Mouse (Mus musculus): Measurements from ENCODE around the gene Tasp1. TPM values are rescaled to one million over a fixed set of nuclear protein-coding genes. Genes with fewer than 3 reads are reported as not detected.

Tasp1 gene
- polyA plus RNA-seq, 1 experiment from 2014 or later, result 10.1 TPM

DNA sequence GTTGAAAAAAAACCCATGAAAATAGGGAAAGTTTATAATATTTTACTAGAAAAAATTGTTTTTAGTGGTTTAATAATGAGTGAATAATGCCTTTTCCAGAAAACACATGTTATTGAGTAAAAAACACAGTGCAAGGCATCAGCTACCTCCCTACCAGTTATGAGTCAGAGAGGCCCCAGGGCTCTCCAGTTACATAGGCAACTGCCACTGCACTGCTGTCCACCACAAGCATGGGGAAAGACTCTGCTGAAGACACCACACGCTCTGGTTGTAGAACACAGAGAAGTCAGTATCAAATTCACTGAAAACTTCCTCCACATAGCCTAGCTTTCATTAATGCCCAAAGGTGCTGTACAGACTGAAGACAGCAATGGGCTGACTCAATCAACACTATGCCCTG lies 217.0 kb downstream of the Tasp1 start:
- Histone ChIP-seq H3K4me3 (ENCODE audit: low read depth, low read length) (no peak overlapping the region), H3K36me3 (replicated peaks; ENCODE audit: insufficient read depth, low read length) (no peaks in the 10 kb centered on the region), H3K27ac (ENCODE audit: low read depth) (no peak overlapping the region), H3K4me2 (ENCODE audit: low read depth, low read length) (no peak overlapping the region), H3K4me1 (ENCODE audit: insufficient read depth) (no peaks in the 10 kb centered on the region), H3K9ac (replicated peaks) (no peak overlapping the region), H3K9me3 (ENCODE audit: low read length) (no peaks in the 10 kb centered on the region), H3K27me3 (ENCODE audit: insufficient read depth, low read length) (no peaks in the 10 kb centered on the region)
- DNase-seq (no peak), ATAC-seq (no peak)
- 88% methylated on average over 1 of the region's 1 CpGs for WGBS (ENCODE audit: insufficient replicate concordance)
- TF ChIP-seq EP300 (IDR thresholded peaks at IDR 0.05; ENCODE audit: low read depth), result no peak
- no peak for TF ChIP-seq CTCF (IDR thresholded peaks at IDR 0.05; ENCODE audit: low read depth)

- ATAC-seq (no peak), DNase-seq (no peak)
- WGBS (ENCODE audit: insufficient replicate concordance), result 56% methylated on average over 1 of the region's 1 CpGs
- no peaks in the 10 kb centered on the region for H3K27me3 ChIP-seq (ENCODE audit: insufficient read depth, low read length)
- H3K4me3 ChIP-seq (ENCODE audit: low read depth, low read length), result no peak overlapping the region
- no peak overlapping the region for H3K4me2 ChIP-seq (ENCODE audit: low read depth, low read length)
- H3K36me3 ChIP-seq (replicated peaks; ENCODE audit: insufficient read depth, low read length), result no peaks in the 10 kb centered on the region
- no peak overlapping the region for H3K9ac ChIP-seq (replicated peaks)
- no peaks in the 10 kb centered on the region for H3K9me3 ChIP-seq (ENCODE audit: low read length)
- no peak overlapping the region for H3K27ac ChIP-seq (ENCODE audit: low read depth)
- no peaks in the 10 kb centered on the region for H3K4me1 ChIP-seq (ENCODE audit: insufficient read depth)
- TF ChIP-seq EP300 (IDR thresholded peaks at IDR 0.05; ENCODE audit: low read depth), result no peak
- no peak for TF ChIP-seq CTCF (IDR thresholded peaks at IDR 0.05; ENCODE audit: low read depth)
These were observed 225.2 kb downstream of the Tasp1 start for GRCm38 (mm10) chr2:139841359-139841758.

GRCm38 (mm10) chr2:139840941-139841340 lies 225.7 kb downstream of the Tasp1 start:
- Histone ChIP-seq H3K27me3 (ENCODE audit: insufficient read depth, low read length) (no peaks in the 10 kb centered on the region), H3K4me1 (ENCODE audit: insufficient read depth) (no peaks in the 10 kb centered on the region), H3K9me3 (ENCODE audit: low read length) (no peaks in the 10 kb centered on the region), H3K9ac (replicated peaks) (no peak overlapping the region), H3K36me3 (replicated peaks; ENCODE audit: insufficient read depth, low read length) (no peaks in the 10 kb centered on the region), H3K4me2 (ENCODE audit: low read depth, low read length) (no peak overlapping the region), H3K27ac (ENCODE audit: low read depth) (no peak overlapping the region), H3K4me3 (ENCODE audit: low read depth, low read length) (no peak overlapping the region)
- DNase-seq (no peak), ATAC-seq (no peak)
- 71% methylated on average over 5 of the region's 5 CpGs for WGBS (ENCODE audit: insufficient replicate concordance)
- TF ChIP-seq CTCF (IDR thresholded peaks at IDR 0.05; ENCODE audit: low read depth) (no peak), EP300 (IDR thresholded peaks at IDR 0.05; ENCODE audit: low read depth) (no peak)

- TF ChIP-seq CTCF (IDR thresholded peaks at IDR 0.05; ENCODE audit: low read depth) (no peak), EP300 (IDR thresholded peaks at IDR 0.05; ENCODE audit: low read depth) (no peak)
- Histone ChIP-seq H3K4me2 (ENCODE audit: low read depth, low read length) (no peak overlapping the region), H3K27me3 (ENCODE audit: insufficient read depth, low read length) (no peaks in the 10 kb centered on the region), H3K4me1 (ENCODE audit: insufficient read depth) (no peaks in the 10 kb centered on the region), H3K27ac (ENCODE audit: low read depth) (no peak overlapping the region), H3K4me3 (ENCODE audit: low read depth, low read length) (no peak overlapping the region), H3K9me3 (ENCODE audit: low read length) (no peaks in the 10 kb centered on the region), H3K36me3 (replicated peaks; ENCODE audit: insufficient read depth, low read length) (no peaks in the 10 kb centered on the region), H3K9ac (replicated peaks) (no peak overlapping the region)
- WGBS (ENCODE audit: insufficient replicate concordance), result 66% methylated on average over 8 of the region's 8 CpGs
- no peak for DNase-seq
- no peak for ATAC-seq
These were observed 244.8 kb downstream of the Tasp1 start for GRCm38 (mm10) chr2:139821589-139822378.

DNA sequence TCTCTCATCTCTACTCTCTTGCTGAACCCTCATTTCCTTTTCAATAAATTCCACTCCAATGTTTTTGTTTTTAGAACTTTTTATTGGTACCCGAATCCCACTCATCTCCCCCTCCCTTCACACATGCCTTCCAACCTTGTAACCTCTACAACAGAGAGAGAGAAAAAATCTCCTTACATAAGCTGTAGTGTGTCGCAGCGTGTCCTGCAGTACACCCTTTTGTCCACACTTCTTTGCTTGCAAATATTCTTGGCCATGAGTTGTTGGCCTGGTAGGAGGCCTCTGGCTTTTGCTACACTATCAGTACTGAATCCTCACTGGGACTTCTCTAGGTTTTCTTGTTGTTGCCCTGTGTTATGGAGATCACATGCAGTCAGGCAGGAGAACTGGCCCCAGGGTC lies 249.3 kb downstream of the Tasp1 start:
- Histone ChIP-seq H3K4me3 (ENCODE audit: low read depth, low read length) (no peak overlapping the region), H3K9me3 (ENCODE audit: low read length) (no peaks in the 10 kb centered on the region), H3K4me1 (ENCODE audit: insufficient read depth) (no peaks in the 10 kb centered on the region), H3K27ac (ENCODE audit: low read depth) (no peak overlapping the region), H3K36me3 (replicated peaks; ENCODE audit: insufficient read depth, low read length) (no peaks in the 10 kb centered on the region), H3K27me3 (ENCODE audit: insufficient read depth, low read length) (no peaks in the 10 kb centered on the region), H3K4me2 (ENCODE audit: low read depth, low read length) (no peak overlapping the region), H3K9ac (replicated peaks) (no peak overlapping the region)
- TF ChIP-seq EP300 (IDR thresholded peaks at IDR 0.05; ENCODE audit: low read depth), result no peak
- TF ChIP-seq CTCF (IDR thresholded peaks at IDR 0.05; ENCODE audit: low read depth), result no peak
- ATAC-seq (no peak), DNase-seq (no peak)
- WGBS (ENCODE audit: insufficient replicate concordance), result 79% methylated on average over 3 of the region's 3 CpGs

GRCm38 (mm10) chr2:139807887-139808286 lies 258.7 kb downstream of the Tasp1 start:
- no peak overlapping the region for H3K4me2 ChIP-seq (ENCODE audit: low read depth, low read length)
- H3K9me3 ChIP-seq (ENCODE audit: low read length), result no peaks in the 10 kb centered on the region
- no peak for DNase-seq
- no peak overlapping the region for H3K4me3 ChIP-seq (ENCODE audit: low read depth, low read length)
- no peak for ATAC-seq
- H3K36me3 ChIP-seq (replicated peaks; ENCODE audit: insufficient read depth, low read length), result no peaks in the 10 kb centered on the region
- WGBS (ENCODE audit: insufficient replicate concordance), result 81% methylated on average over 6 of the region's 6 CpGs
- TF ChIP-seq CTCF (IDR thresholded peaks at IDR 0.05; ENCODE audit: low read depth) (no peak), EP300 (IDR thresholded peaks at IDR 0.05; ENCODE audit: low read depth) (no peak)
- no peak overlapping the region for H3K9ac ChIP-seq (replicated peaks)
- H3K27ac ChIP-seq (ENCODE audit: low read depth), result no peak overlapping the region
- H3K4me1 ChIP-seq (ENCODE audit: insufficient read depth), result no peaks in the 10 kb centered on the region
- H3K27me3 ChIP-seq (ENCODE audit: insufficient read depth, low read length), result no peaks in the 10 kb centered on the region

Data from liver, postnatal 0 days (tissue).